Mouse (Mus musculus) cerebellum, adult 11-12 months (tissue): ENCODE measurements around the gene Dlat.
A peak's percentile ranks its signal among the peaks of the same experiment; 100 is the strongest.

ENCODE experiments used
- DNase-seq: peaks from one replicate; pipeline ENCODE4 v3.0.0; 2022

Gene Dlat

DNA sequence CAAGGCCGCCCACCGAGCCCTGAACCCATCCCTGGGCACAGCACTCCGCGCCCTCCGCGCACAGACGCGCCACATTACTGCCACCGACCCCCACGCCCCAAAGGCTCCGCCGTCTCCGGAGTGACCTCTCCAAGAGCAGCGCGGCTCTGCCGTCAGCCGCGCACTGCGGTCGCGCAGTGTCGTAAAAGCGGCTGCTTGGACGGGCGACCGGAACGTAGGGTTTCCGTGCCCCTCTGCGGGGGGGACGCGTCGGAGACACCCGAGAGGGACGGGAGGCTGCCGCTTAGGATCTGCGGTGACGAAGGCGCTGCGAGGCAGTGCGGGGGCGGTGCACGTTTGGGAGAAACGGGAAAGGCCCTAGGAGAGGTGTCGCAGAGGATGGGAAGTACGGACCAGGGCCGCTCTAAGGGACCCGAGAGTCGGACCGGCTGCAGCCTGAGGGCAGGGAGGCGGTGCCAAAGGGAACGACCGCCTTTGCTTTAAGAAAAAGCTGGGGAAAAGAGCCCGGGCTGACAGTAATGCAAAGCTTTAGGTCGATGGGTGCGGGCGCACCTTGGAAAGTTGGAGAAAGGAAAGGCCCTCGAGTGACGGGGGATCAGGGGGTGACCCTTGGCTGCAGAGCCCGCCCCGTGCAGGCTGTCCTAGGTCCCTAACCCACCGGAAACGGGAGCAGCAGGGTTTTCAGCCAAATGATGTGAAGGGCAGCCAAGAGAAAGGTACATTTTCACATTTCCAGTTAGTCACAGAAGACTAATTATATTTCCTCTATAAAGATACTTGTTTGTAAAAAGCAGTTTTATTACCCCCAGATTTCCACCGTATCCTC is at the start of gene Dlat:
TSS of gene Dlat (minus strand) at position 389 of the 826 bp plus-strand sequence.
- peak; percentile 93 for DNase-seq

DNA sequence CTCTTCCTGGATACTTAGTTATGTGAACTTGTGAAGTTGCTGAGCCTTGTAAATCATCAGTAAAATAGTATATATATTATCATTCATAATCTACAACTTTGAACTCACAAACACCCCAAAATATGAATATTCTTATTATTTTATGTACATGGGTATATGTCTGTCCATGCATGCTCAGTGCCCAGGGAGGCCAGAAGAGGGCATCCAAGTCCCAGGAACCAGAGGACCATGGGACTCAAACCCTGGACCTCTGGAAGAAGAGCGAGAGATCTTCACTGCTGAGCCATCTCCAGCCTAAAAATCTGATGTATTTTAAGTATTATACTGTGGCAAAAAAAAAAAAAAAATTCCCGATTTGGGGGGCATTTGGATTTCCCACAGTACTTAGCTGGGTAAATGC is 49.5 kb upstream of the Dlat start:
- DNase-seq = no peak

DNA sequence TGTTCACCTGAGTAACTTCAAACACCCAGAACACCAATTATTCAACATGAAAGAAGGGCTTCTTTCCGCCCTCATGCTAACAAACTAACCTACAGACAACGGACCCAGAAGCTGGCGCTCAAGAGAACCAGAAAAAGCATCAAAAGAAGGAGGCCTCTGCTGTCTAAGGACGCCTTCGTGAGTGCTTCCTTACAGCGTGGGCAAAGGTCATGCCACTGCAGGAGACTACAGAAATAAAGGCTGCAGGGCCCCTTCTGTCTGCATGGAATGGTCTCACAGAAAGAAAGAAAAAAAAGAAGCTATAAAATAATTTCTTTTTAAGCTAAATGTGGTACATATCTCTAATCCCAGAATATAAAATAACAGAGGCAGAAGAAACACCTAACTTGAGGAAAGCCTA is 45.3 kb upstream of the Dlat start:
- DNase-seq = no peak

DNA sequence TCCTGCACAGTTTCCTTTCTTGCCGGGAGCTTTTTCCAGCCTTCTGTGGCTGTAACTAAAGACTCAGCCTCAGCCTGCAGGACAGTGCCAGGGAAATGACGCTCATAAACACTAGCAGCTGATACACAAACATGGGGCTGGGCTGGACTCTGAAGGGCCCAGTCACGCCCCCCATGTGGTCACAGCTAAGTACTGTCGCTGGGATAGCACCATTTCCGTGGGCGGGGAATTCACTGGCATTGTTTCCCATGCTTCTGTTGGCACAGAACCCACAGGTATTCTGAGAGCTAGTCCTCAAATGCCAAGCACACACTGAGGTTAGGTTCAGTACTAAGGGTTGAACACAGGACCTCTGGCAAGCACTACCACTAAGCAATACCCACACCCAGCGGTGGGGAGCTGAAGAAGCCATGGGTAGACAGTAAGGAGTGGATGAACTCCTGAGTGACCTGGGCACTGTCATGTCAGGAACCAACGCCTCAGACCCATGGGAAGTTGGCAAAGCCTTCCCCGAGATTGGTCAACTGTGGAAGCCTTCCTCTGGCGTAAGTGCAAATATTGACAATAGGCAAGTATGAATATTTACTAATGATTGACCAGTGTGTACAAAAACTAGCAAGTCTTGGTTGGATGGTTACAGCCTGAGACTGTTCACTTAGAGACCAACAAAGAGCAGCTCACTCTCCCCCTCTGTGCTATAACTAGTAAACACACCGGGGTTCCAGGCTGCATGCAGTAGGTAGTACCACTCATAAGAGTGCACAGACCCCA is 41.5 kb upstream of the Dlat start:
- peak; percentile 76 for DNase-seq

DNA sequence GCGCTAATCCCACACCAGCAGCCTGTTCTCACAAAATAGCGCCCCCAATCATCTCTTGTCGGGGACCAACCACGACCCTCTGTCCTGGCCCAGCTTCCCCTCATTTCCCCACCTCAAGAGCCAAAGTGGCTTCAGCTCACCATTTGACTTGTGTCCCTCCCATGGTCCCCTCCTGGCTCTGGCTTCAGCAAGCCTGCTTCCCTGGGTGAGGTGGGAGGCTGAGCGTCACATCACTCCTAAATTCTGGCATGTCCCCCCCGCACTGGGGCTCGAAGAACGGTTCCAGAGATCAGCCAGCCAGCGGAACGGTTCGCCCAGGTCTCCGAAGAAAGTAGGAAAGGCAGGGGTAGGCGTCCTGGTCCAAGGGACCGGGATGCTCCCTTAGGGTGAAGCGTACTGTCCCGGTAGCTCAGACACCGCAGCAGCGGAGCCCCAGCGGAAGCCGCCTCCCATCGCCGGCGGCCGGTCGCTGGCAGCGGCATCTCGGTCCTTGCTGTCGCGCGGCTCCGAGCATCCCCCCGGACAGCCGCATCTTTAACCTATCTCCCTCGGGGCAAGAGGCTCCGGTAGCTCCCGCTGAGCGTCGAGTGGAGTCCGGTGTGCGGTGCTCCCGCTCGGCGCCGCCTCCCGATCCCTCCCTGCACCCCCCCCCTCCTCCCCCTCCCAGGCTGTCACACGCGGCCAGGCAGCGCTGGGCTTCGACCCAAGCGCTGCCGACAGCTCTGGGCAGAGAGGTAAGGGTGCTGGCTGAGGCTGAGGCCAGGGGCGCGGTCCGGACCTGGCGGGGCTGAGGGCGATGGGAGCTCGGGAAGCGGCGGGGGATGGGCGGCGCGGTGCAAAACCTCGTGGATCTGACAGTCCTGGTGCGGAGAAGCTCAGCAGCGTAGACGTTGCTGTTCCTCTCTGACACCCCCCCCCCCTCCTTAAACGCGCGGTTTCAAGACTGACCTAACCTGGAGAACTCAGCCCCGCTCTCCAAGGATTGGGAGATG is 39.1 kb upstream of the Dlat start:
- peak; percentile 76 for DNase-seq

DNA sequence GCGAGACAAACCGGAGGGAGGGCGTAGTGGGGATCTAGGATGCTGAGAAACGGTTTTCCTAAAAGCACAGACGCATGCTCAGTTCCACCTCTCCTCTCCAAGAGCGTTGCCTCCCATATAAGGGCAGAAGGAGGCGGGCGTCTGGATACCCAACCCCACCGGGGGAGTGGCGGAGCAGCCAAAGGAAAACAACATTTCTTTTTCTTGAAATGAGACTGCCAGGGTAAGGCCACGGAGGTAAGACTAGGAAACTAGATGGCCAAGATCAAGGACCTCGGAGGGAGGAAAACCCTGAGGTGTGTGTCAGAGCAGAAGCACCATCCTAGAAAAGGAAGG is 38.1 kb upstream of the Dlat start:
- DNase-seq = peak; percentile 89

DNA sequence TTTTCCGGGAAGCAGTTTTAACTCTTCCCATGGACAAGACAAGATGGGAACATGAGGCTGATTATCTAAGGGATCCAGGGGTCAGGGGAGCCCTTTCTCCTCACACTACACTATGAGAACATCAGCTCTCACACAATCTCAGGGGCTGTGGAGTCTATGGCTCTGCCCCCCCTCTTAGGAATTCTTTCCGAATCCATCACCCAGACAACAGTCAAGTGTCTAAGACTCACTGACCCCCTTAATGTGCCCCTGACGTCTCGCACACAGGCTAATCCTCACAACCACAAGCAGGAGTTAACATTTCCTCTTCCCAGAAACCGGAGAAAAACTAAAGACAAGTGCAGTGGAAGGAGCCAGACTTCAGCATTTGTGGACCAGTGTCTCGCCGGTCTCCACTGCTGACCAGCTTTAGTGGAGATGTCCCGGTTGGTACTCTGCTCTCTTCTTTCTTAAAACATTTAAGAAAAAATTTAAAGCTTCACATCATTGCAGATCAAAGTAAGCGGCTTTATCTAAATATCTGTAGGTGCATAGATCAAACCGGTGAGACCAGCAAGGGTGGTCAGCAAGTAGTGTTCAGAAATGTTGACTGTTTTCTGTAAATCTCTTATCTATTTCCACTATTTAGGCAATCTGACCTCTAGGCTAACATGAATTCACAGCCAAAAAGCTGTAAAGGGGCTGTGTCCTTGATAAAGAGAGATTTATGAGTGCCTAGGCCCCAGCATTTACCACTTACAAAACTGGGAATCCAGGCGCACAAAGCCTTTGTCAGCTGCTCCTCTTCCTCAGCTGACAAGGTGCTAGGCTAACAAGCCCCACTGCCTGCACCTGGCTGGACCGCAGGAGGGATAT is 37.5 kb upstream of the Dlat start:
- DNase-seq = no peak

DNA sequence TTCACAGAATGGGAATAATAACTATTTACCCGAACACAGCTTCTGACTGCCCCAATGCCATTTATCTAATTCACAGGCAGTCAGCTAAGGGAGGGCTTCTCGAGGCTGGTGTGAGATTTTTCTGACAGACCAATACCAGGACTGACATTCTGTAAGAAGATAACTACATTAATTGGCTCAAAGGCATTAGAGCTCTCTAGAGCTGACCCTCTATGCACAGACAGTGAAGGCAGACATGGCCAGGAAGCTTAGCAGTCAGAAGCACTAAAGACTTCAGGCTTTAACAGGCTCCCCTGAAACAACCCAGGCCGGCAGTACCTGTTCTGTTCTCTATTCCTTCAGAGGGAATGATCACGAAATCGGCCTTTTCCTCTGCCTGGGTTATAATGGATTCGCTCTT is 35.6 kb upstream of the Dlat start:
- DNase-seq = no peak

DNA sequence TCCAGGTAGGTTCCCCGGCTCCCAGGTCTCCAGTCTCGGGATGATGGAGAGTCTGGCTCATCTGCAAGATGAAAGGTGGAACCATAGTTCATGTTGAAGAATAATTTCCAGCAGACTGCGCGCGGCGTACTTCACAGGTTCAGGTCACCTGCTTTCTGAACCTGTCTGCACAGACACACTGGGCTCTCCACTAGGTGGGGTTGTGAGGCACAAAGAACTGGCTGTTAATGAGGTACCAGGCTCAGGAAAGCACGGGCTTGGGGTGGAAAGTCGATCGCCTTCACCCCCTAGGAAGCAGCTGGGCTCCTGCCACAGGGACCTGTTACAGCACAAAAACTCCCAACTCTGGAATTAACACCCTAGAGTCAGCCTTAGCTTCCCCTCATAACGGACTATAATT is 34.1 kb upstream of the Dlat start:
- peak; percentile 61 for DNase-seq

DNA sequence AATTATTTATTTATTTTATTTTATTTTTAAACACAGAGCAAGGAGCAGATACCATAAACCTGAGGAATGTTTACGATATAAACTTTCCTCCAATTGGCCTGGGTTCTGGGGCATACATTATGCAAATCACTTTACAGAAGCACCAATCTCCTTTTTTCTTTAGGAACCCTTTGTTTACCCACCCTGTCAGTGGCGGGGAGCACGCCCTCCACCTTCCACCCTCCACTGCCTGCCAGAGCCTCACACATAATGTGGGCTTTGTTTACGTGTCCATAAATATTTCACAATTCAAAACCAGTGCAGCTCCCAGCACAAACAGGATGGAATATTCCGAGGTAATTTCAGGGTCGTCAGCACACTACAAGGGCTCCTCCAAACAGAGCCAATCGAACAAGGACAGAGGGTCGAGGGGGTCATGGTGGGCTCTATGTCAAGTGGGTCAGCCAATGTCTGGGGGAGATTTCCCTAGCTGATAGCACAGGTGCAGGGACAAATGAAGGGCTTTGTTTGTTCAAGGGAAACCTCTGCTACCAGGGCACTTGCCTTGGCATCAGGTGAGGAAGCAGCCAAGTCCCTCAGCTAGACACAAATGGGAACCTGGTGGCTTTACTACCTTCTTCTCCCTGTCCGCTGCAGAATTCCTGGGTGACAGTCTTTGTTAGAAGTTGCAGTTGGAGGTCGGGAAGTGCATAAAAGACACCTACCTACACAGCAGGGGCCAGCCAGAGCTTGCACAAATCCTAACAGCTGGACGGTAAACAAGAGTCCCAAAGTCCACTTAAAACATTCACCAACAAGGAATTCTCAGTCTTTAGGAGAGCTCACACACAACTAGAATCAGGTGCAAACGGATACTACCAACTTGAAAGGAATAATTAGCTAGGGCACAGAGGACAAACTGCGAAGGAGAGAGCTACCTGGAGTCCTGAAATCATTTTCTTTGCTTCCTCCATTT is 33.3 kb upstream of the Dlat start:
- DNase-seq = no peak

DNA sequence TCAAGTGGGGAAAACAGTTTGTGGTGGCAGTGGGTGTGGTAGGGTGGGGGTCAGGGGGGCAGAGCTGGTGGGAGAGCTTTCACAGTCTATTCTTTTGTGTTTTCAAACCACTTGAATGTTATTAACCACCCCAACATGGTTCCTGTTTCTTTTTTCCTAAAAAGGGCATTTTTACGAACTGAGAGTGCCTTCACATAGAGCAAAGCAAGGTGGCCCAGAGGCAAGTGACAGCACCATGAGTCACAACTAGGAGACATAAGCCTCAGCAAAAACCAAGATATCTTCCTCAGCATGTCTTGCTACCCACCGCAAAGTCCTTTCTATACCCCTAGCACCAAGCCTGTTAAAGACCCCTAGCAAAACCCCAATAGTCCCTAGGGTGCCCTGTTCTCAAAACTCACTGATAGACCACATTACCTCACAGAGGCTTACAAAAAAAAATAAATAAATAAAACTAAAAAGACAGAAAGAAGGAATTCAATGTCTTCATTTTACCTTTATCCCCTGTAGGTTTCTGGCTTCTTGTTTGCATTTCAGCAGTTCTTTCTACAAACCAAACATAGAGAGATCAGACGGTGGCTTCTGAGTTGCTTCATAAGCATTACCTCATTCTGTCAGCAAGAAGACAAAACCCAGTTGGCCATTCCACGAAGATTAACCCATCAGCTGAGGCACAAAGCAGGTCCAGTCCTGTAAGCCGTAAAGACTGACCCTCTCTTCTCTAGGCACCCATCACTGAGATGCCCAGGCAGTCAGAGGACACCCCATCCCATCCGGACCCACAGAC is 27.5 kb upstream of the Dlat start:
- no peak for DNase-seq

DNA sequence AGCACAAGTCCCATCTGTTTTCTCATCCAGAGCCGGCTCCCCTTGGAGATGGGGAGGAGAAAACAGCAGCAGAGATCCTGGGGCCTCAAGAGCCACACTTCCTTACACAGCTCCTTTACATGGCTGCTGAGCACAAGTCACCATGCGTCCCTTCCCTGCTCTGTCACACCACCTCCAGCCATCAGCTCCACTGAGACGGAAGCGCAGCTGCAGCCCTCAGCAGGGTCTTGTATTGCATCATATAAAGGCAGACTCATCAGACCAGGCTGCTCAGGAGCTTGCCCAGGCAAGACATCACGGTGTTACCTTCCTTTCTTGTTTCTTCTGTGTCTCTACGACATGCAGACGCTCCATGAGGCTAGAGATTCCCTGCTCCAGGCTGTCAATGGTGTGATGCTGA is 22.1 kb upstream of the Dlat start:
- DNase-seq = no peak

DNA sequence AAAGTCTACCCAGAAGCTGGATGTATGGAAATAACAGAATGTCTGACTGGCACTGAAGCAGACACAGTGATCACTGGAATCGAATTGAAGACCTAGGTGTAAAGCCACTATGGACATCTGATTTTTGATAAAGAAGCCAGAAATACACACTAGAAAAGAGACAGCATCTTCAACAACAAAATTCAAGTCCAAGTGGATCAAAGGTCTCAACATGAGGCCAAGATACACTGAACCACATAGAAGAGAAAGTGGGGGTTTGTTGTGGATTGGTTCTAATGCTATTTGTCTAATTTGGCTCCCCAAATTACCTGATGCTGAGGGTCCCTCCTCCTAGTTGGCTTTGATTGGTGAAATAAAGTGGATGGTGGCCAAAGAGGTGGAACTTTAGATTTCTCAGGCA is 19.8 kb upstream of the Dlat start:
- DNase-seq = no peak

DNA sequence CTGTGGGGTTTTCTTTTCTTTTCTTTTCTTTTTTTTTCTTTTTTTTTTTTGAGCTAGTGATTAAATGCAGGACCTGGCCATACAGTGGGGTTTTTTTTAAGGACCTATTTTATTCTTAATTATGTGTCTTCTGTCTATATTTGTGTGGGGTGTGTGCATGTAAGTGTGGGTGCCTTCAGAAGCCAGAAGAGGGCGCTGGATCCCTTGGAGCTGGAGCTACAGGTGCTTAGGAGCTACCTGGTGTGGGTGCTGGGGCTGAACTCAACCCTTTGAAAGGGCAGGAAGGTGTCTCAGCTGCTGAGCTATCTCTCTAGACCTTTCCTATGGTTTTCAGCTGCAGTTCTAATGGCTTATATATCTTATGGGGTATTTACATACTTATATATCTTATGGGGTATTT is 15.2 kb upstream of the Dlat start:
- no peak for DNase-seq

DNA sequence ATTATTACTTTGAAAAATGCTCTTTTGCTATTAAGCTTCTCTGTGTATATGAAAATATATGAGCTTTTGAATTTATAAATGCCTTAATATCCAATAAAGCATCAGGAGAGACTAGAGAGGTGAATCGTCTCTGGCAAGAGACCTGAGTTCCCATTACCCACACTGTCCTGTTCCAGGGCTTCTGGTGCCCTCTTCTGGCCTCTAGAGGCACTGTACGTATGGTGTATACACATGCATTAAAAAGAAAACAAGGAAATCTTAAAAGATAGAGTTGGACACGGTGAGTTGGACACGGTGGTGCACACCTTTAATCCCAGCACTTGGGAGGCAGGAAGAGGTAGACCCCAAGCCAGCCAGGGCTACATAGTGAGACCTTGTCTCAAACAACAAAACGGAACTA is 11.1 kb upstream of the Dlat start:
- DNase-seq = no peak

DNA sequence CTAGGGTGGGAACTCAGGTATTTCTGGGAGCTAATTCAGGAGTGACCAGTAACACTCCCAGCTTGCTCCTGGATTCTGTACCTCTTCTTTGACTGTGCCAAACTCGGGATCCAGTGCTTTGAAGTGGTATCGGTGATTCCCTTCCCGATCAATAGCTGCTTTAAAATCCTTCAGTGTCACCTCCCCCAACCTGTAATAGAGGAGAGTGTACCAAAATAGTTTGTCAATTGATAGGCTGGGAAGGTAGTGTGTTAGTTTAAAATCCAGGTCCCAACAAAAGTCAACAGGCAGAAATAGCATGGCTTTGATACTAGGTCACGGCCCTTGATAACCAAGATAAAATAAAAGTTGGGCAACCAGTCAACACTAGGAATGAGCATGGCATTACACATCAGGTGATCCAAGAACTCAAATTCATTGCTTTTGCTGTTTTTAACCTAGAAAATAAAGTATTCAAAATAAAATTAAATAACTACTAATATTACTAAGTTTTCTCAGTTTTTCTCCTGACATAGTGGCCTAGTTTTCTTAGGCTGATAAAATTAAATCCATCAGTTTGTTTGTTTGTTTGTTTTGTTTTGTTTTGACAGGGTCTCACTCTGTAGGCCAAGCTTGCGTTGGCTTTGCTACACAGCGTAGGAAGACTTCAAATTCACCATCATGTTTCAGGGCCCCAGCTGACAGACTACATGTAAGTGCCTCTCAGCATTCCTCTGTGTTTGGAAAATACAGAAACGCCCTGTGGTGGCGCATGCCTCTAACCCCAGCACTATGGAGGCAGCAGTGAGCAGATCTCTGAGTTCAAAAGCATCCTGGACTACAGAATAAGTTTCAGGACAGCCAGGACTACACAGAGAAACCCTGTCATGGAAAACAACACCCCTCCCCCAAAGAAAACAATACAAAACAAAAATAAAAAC is 8.3 kb upstream of the Dlat start:
- no peak for DNase-seq

DNA sequence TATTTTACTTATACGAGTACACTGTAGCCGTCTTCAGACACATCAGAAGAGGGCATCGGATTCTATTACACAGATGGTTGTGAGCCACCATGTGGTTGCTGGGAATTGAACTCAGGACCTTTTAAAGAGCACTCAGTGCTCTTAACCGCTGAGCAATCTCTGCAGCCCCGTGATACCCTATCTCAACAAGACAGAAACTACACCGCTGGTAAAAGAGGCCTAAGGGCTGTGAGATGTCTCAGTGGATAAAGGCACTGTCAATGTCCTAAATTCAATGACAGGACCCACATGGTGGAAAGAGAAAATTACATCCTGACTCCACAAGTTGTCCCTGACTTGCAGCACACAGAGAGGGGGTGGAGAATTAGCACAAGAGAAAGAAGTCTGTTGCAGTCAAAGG is 6.9 kb upstream of the Dlat start:
- DNase-seq = no peak

DNA sequence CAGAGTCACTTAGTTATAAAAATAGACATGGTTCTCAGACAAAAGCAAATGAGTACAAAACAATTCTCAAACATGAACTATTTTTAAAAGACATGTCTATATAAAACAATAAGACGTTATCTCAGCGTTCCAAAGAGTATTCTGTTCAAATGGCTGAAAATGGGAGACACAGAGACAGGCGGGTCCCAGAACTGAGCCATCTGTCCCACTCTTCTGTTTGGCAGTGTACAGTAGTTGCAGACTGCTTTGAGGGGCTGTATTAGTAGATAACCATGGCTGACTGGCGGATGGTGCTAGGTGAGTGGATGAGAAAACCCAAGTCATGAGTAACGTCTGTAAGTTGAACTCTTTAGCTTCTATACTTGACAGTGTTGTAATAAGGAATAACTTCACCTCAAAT is 5.2 kb upstream of the Dlat start:
- no peak for DNase-seq

DNA sequence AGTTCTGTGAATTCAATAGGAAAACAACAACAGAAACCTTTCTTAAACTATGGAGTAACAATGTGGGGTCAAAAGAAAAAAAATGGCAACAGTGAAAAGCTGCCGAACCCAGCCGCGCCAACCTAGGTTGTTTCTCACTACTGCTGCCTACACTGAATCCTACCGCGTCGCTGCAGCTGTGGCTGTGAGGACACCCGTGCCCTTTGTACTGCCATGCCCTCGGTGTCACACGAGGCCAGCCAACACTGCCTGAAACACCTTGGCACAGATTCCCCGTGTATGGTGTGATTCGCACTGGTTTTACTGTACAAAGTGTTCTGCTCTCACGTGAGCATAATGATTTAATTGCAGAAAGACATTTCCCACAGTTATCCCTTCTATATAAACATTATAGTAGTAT is 851 bp upstream of the Dlat start:
- DNase-seq = peak; percentile 37
